Mouse (Mus musculus) cerebellum, adult 9-11 months (tissue): Measurements from ENCODE around the gene Lyrm7.
A peak's percentile ranks its signal among the peaks of the same experiment; 100 is the strongest.
"Not testable (repeated sequence)": the region's sequence is repeated elsewhere in the genome, so short reads cannot be mapped to it uniquely, and the experiment has no call there.

Experiments used
- DNase-seq: peaks from one replicate; pipeline ENCODE4 v3.0.0; 2022

The Lyrm7 gene

GRCm38 (mm10) chr11:54860256-54861038 lies at the start of gene Lyrm7:
Gene Lyrm7 (minus strand): TSS chr11:54860916.
- DNase-seq, result peak; percentile 99

- DNase-seq, result no peak
These were observed 49.5 kb upstream of the Lyrm7 start for GRCm38 (mm10) chr11:54910081-54910665.

GRCm38 (mm10) chr11:54909273-54909672 lies 48.6 kb upstream of the Lyrm7 start:
- no peak for DNase-seq

- DNase-seq, result no peak
These were observed 46.5 kb upstream of the Lyrm7 start for GRCm38 (mm10) chr11:54907259-54907658.

GRCm38 (mm10) chr11:54906466-54906865 lies 45.8 kb upstream of the Lyrm7 start:
- no peak for DNase-seq

GRCm38 (mm10) chr11:54905931-54906330 lies 45.2 kb upstream of the Lyrm7 start:
- DNase-seq, result no peak

- DNase-seq, result no peak
These were observed 44.4 kb upstream of the Lyrm7 start for GRCm38 (mm10) chr11:54905086-54905485.

GRCm38 (mm10) chr11:54903940-54904706 lies 43.4 kb upstream of the Lyrm7 start:
- no peak for DNase-seq

GRCm38 (mm10) chr11:54903339-54903738 lies 42.6 kb upstream of the Lyrm7 start:
- no peak for DNase-seq

- DNase-seq, result peak; percentile 77
These were observed 41.9 kb upstream of the Lyrm7 start, which contains the start of gene Gpx3 for GRCm38 (mm10) chr11:54902333-54903323. Gene Gpx3 (plus strand): TSS chr11:54902453.

- DNase-seq, result no peak
These were observed 38.9 kb upstream of the Lyrm7 start for GRCm38 (mm10) chr11:54899657-54900056.

GRCm38 (mm10) chr11:54897470-54897869 lies 36.8 kb upstream of the Lyrm7 start:
- no peak for DNase-seq

GRCm38 (mm10) chr11:54896646-54897045 lies 35.9 kb upstream of the Lyrm7 start:
- DNase-seq, result not testable (repeated sequence)

- no peak for DNase-seq
These were observed 33.9 kb upstream of the Lyrm7 start for GRCm38 (mm10) chr11:54894589-54894988.

GRCm38 (mm10) chr11:54892091-54892490 lies 31.4 kb upstream of the Lyrm7 start:
- DNase-seq, result no peak

GRCm38 (mm10) chr11:54891341-54891740 lies 30.6 kb upstream of the Lyrm7 start:
- DNase-seq, result no peak

- DNase-seq, result no peak
These were observed 27.2 kb upstream of the Lyrm7 start for GRCm38 (mm10) chr11:54887927-54888326.

- DNase-seq, result no peak
These were observed 24.7 kb upstream of the Lyrm7 start for GRCm38 (mm10) chr11:54885406-54885805.

- no peak for DNase-seq
These were observed 24.2 kb upstream of the Lyrm7 start for GRCm38 (mm10) chr11:54884937-54885336.

- no peak for DNase-seq
These were observed 23.6 kb upstream of the Lyrm7 start for GRCm38 (mm10) chr11:54884197-54884828.

- no peak for DNase-seq
These were observed 22.0 kb upstream of the Lyrm7 start for GRCm38 (mm10) chr11:54882671-54883070.

GRCm38 (mm10) chr11:54881051-54881474 lies 20.3 kb upstream of the Lyrm7 start:
- DNase-seq, result no peak
